Mouse (Mus musculus) heart, adult 18-20 months (tissue): ENCODE data around the gene Srrt. TPM values are rescaled to one million over a fixed set of nuclear protein-coding genes. Genes with fewer than 3 reads are reported as not detected.

Source experiments
- DNase-seq, 2 experiments: peaks; one replicate each; pipeline ENCODE4 v3.0.0; 2021 to 2022; ENCODE audit warnings: mixed read lengths in 1 of 2
- long read RNA-seq, 2 experiments: library from polyadenylated mRNA; stranded (forward); transcript quantifications; one replicate each; pipeline ENCODE4 v2.0.0; 2021
- total RNA-seq, 2 experiments: library from RNA; stranded (reverse); gene quantifications; 2 replicates each; pipeline ENCODE4 v1.2.3; 2021

Srrt gene
- 10 to 100 TPM; 44.4 to 55.6 TPM for total RNA-seq
- long read RNA-seq, experiment 1, transcript Srrt-201 (20 exons, 3,024 nt) = major isoform, 11 of 35 reads
- long read RNA-seq, experiment 1, transcript Srrt-212 (20 exons, 2,988 nt) = minor isoform, 9 of 35 reads
- long read RNA-seq, experiment 1, partial matches to known transcripts = 8 of 35 reads
- long read RNA-seq, experiment 1, other reads (novel, unspliced or antisense) = 5 of 35 reads
- long read RNA-seq, experiment 2, transcript Srrt-201 (20 exons, 3,024 nt) = major isoform, 5 of 17 reads
- long read RNA-seq, experiment 2, partial matches to known transcripts = 7 of 17 reads
- long read RNA-seq, experiment 2, other reads (novel, unspliced or antisense) = 1 of 17 reads

DNA sequence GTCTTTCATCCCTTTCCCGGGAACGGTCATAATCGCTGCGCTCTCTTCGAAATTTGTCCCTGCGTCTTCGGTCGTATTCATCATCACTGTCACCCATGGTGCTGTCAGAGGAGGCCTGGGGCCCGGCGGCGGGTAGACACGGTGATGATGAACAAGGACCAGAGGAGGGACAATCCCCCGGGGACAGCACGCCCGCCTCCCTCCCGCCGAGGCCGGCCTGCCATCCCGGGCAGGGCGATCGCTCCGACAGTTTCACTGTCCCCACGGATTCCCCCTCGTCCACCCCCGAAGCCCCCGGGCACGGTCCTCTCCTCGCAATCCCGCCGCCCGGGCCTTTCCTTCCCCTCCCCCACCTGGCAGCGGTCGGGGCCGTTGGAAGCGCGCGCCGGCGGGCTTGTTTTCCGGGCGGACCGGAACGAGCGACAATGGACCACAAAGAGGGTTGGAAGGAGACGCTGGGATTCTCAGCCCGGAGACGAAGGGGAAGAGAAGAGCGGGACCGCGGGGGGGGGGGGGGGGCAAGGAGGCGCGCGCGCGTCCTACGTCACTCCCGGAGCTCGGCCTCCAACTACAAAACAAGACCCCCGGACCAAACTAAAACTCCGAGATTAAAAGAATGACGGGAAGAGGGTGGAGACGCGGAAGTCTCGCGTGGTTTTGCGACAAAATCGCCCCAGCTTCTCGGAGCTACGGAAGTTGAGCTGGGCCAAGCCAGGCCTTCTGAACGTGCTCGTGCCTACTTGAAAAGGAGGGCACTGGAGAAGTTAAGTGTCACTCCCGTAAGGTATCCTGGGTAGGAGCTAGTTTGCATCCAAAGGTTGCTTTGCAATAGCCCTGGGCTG lies at the start of gene Srrt:
Gene Srrt (minus strand): TSS at position 604 of the 842 bp plus-strand sequence.
- peak; percentile 95 for DNase-seq

- no peak for DNase-seq
These were observed 46.6 kb upstream of the Srrt start for GRCm38 (mm10) chr5:137354091-137354490.

DNA sequence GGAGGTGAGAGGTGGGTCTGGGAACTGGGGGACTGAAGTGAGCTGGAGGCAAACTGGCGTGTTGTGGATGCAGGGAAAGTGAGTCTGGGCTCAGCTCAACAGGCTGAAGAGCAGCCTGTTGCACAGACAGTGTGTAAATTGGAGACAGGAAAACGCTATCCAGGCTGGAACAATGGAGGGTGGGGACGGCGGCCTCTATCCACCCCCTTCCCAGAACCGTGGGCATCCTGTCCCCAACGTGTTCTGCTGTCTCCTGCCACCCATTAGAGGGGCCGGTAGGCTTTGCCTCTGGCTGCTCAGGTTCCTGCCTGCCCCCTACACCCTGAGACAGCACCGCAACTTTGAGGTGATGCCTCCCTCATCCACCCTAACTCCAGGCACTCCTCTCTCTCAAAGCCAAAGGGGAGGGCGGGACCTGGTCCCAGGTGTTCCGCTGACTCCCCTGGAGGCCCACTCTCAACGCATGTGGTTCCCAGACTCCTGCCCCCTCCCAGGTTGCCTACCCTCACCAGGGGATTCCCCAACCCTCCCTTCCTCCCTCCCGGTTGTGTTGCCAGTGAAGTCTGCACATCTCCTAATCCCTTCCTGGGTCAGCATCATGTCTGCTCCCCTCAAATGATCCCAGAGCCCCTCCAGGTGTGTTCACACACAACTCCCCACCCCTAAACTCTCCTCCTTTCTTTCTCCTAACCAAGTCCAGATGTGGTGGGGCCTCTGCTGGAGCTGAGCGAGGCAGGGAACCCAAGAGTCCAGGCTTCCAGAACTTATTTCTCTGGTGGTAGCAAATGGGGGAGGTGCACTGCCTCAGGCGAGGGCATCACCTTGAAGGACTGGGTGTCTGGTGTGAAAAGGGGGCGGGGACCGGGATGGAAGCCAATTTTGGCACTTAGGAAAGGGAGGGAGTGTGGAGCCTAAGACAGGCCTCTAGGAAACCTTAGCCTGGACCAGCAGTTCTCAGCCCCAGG lies 44.8 kb upstream of the Srrt start:
- peak; percentile 68 to 81 for DNase-seq

DNA sequence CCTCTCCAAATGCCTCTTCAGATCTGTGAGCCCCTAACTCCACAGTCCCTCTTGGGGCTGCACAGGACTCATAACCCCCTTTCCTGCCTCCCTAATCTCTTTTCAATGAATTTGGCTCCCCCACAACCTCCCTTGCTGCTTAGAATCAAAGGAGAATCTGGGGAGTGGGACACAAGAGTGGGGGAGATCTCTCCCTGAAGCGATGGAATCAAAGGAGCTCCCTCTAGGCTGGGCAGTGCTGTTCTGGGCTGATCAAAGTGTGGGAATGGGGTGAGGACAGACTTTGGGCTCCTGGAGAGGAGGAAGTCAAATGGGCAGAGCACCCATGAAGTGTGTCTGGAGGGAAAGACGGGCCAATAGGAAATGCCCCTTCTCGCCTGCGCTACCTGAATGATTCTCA lies 43.9 kb upstream of the Srrt start:
- no peak for DNase-seq

DNA sequence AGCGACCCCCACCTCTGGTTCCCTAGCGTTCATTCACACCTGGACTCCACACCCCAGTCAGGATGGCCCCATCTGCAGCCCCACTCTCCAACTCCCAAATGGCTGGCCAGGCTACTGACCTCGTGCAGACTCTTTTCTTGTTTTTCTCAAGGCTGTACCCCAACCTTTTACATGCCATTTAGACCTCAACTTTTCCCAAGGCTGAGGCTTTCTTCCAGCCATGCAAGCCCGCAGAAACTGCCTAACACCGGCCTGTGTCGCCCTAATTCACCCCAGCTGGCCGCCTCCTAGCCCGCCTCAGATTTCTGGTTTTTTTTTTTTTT lies 43.5 kb upstream of the Srrt start:
- DNase-seq = no peak

GRCm38 (mm10) chr5:137350205-137351057 lies 43.0 kb upstream of the Srrt start:
- no peak for DNase-seq

DNA sequence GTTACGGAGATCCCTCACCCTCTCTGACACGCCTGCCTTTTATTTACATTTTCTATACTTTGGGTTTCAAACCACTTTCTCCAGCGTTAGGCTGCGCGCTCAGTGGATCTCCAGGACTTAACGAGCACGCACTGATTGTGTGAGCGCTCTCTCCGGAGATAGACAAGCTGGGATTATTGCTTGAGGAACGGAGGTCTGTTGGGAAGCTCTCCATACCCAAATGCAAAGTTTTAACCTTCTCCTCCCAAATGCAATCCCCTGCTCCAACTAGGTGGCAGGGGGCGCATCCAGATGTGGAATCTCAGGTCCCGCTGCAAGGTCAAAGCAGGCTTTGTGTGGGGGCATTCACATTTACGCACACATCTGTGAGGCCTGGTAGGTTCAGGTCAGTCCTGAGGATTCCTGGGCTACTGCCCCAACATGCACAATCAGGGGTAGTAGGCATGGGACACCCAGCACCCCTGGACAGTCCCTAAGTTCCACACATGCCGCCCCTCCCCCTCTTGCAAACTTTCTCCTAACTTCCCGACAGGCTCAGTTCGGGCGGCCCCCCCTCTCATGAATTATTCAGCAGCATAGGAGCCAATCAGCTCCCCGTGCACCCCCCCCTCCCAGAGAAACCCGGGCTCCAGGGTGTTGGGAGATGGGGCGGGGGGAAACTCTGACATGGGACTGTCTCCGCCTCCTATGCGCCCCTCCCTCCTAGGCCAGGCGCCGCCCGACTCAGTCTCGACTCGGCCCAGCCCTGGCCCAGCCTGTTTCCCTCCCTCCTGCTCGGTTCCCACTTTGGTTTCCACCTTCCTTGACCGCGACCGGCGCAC lies 42.1 kb upstream of the Srrt start, which contains the start of gene Ephb4:
Gene Ephb4 (plus strand): TSS at position 726 of the 821 bp plus-strand sequence.
- DNase-seq = peak; percentile 95 to 97

DNA sequence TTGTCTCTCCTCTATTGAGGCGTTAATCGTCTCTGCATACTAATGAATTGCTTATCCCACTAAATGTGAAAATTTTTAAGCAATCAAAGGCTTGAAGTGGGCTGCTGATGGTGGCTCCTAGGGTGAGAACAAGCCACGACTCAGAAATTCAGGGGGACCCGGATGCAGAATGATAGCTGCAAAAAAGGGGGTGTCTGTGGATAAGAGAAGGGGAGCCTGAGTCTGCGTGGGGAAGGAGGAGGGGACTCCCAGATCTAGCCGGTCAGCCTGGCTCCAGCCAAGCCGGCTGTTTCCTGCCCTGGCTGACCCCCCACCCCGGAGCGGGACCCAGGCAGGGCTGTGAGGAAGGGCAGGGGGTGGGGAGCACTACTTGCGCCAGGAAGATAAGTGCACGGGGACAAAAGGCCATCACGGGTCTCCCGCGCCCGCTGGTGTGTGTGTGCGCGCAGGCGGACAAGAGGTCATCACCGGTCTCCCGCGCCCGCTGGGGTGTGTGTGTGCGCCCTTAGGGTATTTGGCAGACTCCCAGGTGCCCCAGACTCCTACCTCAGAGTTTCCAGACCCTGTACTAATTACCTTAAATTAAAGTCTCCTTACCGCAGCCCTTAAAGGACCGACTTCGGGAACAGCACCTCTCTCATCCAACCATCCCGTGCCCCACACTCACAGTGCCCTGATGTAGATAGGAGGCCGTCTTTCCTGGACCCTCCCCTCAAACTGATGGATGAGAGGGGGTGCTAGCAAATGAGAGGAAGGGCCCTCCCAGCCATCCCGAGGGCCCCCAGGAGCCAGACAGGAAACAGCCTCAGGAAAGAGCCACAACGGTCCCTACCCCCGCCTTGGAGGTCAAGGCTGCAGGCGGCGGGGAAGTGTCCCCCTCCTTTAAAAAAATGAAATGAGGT lies 41.3 kb upstream of the Srrt start:
- peak; percentile 82 to 93 for DNase-seq

- peak; percentile 37 to 55 for DNase-seq
These were observed 40.4 kb upstream of the Srrt start for GRCm38 (mm10) chr5:137347856-137348255.

DNA sequence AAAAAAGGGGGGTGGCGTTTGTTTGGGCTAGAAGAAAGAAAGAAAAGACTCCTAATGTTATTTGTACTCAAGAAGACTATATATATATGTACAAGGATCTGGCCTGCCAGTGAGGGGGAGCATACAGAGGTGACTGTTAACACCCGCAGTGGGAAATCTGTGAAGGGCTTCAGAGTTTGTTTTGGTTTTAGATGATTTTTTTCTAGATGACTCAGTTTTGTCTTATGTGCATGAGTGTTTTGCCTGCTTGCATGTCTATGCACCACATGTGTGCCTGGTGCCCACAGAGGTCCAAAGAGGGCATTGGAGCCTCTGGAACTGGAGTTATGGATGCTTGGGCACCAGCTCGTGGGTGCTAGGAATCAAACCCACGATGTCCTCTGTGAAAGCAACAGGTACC lies 39.5 kb upstream of the Srrt start:
- no peak for DNase-seq

GRCm38 (mm10) chr5:137346388-137346787 lies 38.9 kb upstream of the Srrt start:
- DNase-seq = no peak

- DNase-seq = no peak
These were observed 38.3 kb upstream of the Srrt start for GRCm38 (mm10) chr5:137345821-137346220.

GRCm38 (mm10) chr5:137343869-137344268 lies 36.4 kb upstream of the Srrt start:
- DNase-seq = no peak

DNA sequence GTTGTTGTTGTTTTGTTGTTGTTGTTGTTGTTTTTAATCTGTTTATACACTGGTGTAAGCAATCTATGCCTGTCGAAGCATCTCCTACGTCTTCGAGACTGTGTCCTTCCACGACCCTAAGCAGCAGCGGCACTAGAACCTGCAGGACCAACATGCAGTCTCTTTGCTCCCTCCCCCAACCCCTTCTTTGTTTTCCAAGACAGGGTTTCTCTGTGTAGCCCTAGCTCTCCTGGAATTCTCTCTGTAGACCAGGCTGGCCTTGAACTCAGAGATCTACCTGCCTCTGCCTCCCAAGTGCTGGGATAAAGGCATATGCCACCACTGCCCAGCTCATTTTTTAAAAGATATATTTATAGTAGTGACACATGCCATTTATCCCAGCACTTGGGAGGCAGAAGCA lies 35.9 kb upstream of the Srrt start:
- no peak for DNase-seq

DNA sequence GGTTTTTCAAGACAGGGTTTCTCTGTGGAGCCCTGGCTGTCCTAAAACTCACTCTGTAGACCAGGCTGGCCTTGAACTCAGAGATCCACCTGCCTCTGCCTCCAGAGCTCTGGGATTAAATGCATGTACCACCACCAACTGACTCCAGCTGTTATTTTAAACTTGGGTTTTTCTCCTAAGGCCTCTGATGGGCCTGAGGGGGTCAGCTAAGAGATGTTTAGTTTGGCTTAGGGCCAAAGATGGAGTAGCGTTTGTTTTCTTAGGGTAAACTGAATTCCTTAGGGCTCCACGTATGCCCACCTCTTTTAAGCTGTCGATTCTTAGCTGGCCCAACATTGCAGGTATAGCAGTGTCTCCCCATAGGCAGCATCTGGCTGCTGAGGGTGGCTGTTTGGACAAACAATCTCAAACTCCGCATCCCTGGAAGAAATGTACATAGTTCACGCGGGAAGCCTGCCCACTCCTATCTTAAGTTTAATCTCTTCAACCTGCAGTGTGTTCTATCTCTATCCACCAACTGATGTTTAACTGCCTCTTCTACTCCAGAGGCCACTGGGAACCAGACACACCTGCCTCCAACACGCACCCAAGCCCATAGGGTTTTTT lies 35.0 kb upstream of the Srrt start:
- DNase-seq = no peak

DNA sequence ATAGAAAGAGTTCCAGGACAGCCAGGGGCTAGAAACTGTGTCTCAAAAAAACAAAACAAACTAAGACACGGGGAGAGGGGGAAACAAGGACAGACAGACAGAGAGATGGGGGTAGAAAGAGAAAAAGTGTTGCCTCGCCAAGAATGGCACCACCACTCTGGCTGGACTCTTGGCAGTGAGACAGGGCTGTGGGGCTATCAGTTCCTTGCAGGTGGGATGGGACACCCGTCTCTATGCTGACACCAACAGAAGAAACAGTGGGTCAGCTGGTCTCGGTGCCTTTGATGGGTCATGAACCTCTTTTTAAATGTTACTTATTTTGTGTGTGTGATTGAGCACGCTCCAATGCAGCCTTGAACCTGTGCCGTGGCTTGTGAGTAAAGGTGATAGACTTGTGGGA lies 32.7 kb upstream of the Srrt start:
- DNase-seq = no peak

- DNase-seq = peak; percentile 75 to 88
These were observed 32.0 kb upstream of the Srrt start for GRCm38 (mm10) chr5:137339290-137339979.

GRCm38 (mm10) chr5:137338663-137339289 lies 31.3 kb upstream of the Srrt start:
- DNase-seq = peak; percentile 80 to 88
